Mouse (Mus musculus) monocyte, adult 5-6 weeks (primary cell): ENCODE data around the gene Cyth4. TPM values are rescaled to one million over a fixed set of nuclear protein-coding genes. Genes with fewer than 3 reads are reported as not detected.
A peak's percentile ranks its signal among the peaks of the same experiment; 100 is the strongest.

Experiments used
- ATAC-seq: fragments of 153-309, 156-312 bp; replicated peaks from 2 replicates; pipeline ENCODE4 v1.8.0; 2017; ENCODE audit warnings: mild to moderate bottlenecking; ENCODE audit not compliant: low TSS enrichment, insufficient number of reproducible peaks, severe bottlenecking, poor library complexity, low FRiP score
- total RNA-seq: library from RNA; stranded (forward); fragments of 200-1000, 200-491, 200-594 nt; gene quantifications from 3 replicates; pipeline ENCODE4 v1.2.3, GENCODE M21; 2017

The Cyth4 gene
- total RNA-seq, result 298 to 420 TPM (median 312 TPM) in 3 replicates

- ATAC-seq, result peak; percentile 58
These were observed at the start of gene Cyth4 for GRCm38 (mm10) chr15:78596914-78597313. Gene Cyth4, plus strand, starts transcription at chr15:78597047.

- peak; percentile 51; the same call in 1 of the 2 replicates for ATAC-seq
These were observed 49.2 kb upstream of the Cyth4 start for GRCm38 (mm10) chr15:78547415-78548335.

GRCm38 (mm10) chr15:78548336-78548665 lies 48.5 kb upstream of the Cyth4 start:
- no peak for ATAC-seq

GRCm38 (mm10) chr15:78548711-78549110 lies 48.1 kb upstream of the Cyth4 start:
- ATAC-seq, result no peak

- ATAC-seq, result no peak
These were observed 47.6 kb upstream of the Cyth4 start for GRCm38 (mm10) chr15:78549189-78549734.

- no peak for ATAC-seq
These were observed 42.1 kb upstream of the Cyth4 start for GRCm38 (mm10) chr15:78554545-78555313.

- no peak for ATAC-seq
These were observed 38.9 kb upstream of the Cyth4 start for GRCm38 (mm10) chr15:78557693-78558535.

- ATAC-seq, result no peak
These were observed 37.5 kb upstream of the Cyth4 start for GRCm38 (mm10) chr15:78559141-78559979.

- no peak for ATAC-seq
These were observed 33.5 kb upstream of the Cyth4 start for GRCm38 (mm10) chr15:78563344-78563743.

GRCm38 (mm10) chr15:78563937-78564336 lies 32.9 kb upstream of the Cyth4 start:
- ATAC-seq, result peak; percentile 83

- ATAC-seq, result no peak
These were observed 31.9 kb upstream of the Cyth4 start for GRCm38 (mm10) chr15:78564764-78565435.

GRCm38 (mm10) chr15:78567608-78568120 lies 29.2 kb upstream of the Cyth4 start:
- ATAC-seq, result no peak

GRCm38 (mm10) chr15:78570170-78570569 lies 26.7 kb upstream of the Cyth4 start:
- no peak for ATAC-seq

- peak; percentile 72 for ATAC-seq
These were observed 25.1 kb upstream of the Cyth4 start for GRCm38 (mm10) chr15:78571554-78572269.

- no peak for ATAC-seq
These were observed 24.6 kb upstream of the Cyth4 start for GRCm38 (mm10) chr15:78572270-78572600.

- ATAC-seq, result peak; percentile 86
These were observed 24.0 kb upstream of the Cyth4 start, which contains the start of gene Rac2 for GRCm38 (mm10) chr15:78572658-78573397. Gene Rac2, minus strand, starts transcription at chr15:78572783.
